Mouse (Mus musculus): ENCODE measurements at regions not wholly inside any gene's neighbourhood (a gene's known extent, or its start where the extent isn't known, plus 50 kb on each side); places are given as distances from the start of the nearest gene placed in this dataset.
"Not testable (repeated sequence)": the region's sequence is repeated elsewhere in the genome, so short reads cannot be mapped to it uniquely, and the experiment has no call there.

DNA sequence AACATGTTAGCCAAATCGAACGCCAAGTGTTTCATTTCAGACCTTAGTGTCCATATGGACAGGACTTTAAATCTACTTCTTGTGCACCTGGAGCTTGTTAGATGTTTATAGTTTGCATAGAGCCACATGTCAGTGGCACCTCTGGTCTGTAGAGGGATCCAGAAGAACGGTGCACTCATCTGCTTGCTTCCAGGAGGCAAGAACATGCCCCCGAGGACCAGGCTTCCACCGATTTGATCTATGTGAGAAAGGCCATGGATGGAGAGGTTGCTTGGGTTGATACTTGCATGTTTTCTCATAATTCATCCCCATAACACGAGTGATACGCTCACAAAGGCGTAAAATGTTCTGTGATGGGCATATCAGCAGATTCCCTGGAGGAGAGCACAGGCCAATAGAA lies 177.8 kb downstream of the Enc1 start:
- no peak for DNase-seq

DNA sequence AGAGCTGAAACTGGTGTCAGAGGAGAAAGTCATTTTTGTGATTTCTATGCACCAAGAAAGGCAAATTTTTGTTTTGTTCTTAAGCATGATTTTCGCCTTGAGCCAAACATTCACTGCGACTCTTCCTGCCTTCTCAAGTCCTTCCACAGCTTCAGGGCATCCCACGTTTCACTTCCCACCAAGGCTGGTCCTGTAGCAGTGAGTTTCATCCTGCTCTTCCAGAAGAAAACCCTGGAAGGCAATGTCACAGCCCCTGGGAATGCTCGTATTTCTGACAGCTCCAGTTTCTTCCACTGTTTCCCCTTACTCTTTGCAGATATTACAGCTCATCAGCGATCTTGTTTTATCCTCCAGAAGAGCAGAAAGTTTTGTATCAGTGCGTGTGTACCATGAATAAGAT lies 177.2 kb downstream of the Enc1 start:
- no peak for DNase-seq

DNA sequence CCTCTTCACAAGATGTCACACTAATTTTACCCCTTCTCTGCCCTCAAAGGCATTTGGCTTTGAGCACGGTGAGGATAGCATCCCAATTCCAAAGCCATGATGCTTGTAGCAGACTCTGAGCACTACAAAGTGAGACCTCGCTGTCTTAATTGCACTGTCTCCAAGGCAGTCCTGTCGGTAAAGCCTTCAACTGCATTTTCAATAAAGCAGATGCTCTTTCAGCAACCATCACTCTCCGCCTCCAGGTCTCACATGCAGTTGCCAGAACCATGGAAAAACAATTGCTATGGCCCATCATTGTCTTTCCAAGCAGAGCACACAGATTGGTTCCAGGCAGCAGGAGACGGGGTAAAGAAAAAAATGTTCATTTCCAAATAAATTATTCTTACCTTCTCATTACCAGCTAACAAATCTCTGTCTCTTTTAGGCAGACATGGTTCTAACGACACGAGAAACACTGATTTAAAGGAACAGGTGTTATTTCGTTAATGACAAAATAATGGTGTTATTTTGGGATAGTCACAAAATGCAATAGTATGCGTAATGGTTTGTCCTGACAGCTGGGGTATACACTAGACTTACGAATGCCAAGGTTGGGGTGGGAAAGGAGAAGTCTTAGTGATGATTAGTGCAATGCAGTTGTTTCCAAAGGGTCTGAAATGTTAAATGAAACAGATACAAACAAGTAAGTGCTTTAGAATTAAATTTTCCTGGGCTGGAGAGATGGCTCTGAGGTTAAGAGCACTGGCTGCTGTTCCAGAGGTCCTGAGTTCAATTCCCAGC lies 175.2 kb downstream of the Enc1 start:
- no peak for DNase-seq

DNA sequence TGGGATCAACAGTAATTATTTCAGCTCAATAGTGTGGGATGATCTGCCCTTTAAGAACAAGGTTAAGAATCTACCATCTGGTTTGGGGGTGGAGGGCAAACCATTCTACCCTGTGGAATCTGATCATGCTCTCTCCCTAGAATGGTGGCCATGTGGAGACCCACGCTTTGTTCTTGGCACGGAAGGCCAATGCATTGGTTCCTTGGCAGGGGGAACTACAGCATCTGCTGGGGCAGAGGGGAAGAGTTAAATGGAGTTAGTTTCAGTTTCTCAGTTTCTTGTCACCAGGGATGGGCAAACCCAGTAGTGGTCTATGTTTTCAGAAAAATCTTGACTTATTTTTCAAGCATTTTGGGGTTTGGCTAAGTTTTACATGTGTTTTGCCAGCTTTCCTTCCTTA lies 174.5 kb downstream of the Enc1 start:
- no peak for DNase-seq

DNA sequence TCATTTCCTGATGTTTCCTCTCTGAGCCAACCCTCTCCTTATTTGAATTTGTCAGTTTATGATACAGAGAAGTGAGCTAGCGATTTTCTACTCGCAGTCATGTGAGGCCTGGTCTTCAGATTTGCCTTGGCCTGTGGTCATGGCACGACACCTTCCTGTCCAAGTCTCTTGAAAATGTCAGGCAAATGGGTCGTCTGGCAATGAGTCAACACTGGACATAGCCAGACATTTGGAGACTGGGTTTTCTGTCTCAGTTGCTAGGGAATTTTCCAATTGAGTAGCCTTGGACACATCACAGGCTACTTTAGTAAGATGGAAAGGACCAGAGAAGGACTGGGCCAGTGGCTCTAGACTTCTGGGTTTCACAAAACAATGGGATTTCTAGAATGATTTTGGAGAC lies 171.2 kb downstream of the Enc1 start:
- DNase-seq = no peak

DNA sequence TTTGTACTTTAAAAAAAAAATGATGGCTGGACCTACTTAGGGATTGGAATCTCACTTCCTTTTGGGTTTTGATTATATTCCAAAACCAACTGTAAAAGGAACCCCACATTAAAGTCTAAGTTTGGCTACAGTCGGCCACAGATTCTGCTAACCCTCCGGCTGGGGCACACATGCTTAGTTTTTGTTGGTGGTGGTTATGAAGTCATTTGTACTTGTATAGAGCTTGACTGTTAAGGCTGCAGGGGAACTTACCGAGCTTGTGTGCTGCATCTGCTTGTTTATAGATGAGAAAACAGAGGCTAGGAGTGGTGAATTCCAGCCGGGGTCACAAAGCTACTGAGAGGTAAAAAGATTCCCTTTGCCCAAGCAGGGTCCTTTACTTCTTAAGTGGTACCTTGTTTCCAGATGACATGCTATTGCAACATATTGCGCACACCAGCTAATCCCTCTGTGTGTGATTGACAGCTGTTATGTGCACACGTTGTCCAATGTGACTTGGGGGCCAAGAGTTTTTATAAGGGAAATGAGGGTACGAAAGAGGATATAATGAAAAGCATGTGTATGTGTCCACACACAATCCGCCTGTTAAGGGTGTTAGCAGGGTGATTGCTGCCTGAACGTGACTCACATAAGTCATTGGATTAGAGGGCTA lies 169.8 kb downstream of the Enc1 start:
- DNase-seq = no peak

DNA sequence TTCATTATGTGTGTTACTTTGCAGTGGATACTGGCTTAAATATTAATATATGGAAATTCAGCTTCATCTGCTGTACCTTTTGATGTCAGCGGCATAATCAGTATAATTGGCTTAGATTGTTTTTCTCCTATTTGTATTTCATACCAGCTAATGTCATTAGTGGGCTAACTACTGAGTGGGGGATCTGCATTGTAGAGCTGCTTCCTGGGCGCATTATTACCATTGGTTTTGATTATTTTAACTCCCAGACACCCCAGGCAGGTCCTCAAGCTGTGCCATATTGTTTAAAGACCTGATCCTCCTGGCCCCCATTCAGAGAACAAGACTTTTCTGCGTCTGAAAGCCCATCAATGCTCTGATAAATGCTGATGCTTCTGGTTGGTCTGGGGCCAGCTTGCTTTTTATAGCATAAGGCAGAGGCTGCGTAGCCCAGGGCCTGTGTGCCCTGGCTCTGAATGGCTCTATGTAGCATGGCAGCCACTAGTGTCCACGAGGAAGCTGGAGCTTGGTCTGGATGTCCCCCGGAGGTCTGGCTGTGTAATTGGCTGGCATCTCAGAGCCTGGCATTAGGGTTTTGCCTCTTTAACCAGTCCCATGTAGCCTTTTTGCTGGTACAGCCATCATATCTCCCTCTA lies 169.1 kb downstream of the Enc1 start:
- no peak for DNase-seq

DNA sequence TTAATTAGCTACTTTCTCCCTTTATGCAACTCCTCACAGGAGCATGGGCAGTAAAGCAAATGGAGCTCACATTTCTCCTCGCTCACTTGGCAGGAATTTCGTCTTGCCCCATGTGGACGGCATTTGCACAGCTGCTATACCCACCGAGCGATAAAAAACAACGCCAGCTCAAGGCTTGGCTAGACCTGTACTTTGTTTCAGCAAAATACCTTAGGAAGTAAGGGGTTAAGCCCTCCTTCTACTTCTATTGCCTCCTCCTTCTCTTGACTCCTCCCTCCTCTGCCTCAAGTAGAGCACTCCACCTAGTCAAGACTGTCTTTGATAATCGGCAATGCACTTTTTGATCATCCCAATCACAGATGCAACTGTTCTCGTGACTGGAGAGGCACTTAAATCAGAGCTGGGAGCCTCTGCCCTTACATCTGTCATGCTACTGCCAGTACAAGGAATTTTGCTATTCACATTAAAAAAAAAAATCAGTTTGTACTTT lies 168.4 kb downstream of the Enc1 start:
- DNase-seq = no peak

DNA sequence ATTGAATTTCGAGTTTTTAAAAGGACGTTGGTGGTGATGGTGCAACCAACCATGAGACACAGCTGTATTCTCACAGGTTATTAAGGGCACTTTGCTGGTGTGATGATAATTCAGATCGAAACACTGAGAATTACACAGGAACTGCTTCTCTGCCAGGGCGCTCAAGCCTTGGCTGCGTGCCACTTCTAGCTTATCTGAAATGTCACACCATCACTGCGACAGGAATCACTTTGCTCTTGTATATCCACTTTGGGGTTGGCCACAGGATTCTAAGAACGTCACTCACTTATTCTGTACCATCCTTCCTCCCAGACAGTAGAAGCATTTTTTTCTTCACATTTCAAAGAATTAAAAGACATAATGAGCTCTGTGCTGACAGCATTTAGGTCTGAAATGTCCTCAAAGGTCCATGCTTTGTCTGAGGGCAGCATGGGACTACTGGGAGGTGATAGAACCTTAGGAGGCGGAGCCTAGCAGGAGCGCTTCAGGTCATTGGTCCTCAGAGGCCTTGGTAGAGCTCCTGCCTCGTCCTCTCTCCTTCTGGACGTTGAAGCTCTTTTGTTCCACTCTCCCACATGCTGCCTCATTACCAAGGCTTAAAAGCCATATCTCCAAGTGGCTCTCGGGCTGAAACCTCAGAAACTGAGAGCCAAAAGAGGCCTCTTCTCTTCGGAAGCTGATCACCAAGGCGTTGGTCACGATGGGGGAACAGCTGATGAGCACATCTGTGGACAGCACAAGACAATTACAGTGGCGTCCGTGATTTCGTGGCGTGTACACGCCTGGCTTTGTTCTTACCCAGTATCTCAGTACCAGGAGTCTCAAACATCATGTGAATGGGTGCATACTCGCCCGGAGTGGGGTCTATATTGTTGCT lies 167.7 kb downstream of the Enc1 start:
- no peak for DNase-seq

DNA sequence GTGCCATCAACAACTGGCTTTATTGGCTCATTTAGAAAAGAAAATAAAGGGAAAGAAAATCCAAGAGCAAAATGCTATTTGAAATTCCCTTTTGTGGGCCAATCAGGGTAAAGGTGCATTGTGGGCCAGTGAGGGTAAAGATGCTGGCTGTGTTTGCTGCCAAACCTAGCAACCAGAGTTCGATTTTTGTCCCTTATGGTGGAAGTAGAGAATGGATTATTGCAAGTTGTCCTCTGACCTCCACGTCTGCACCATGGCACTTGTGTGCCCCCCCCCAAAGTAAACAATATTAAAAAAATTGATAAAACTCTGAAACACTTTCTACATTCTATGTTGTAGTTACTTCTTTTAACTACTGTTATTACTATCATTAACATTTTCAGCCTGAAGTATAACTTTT lies 166.9 kb downstream of the Enc1 start:
- DNase-seq = no peak

DNA sequence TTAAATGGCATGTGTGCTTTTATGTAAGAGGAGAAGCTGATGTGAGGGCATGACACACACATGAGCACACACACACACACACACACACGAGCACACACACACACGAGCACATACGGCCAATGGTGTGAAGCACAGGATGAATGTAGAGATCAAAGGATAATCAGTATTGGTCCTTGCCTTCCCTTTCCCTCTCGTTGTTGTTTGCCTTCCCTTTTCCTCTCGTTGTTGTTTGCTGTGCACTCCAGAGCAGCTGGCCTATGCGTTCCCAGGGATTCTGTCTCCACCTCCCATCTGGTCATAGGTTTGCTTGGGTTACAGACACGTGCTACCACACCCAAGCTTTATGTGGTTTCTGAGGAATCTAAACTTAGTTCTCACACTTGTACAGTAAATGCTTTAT lies 165.8 kb downstream of the Enc1 start:
- DNase-seq = no peak

DNA sequence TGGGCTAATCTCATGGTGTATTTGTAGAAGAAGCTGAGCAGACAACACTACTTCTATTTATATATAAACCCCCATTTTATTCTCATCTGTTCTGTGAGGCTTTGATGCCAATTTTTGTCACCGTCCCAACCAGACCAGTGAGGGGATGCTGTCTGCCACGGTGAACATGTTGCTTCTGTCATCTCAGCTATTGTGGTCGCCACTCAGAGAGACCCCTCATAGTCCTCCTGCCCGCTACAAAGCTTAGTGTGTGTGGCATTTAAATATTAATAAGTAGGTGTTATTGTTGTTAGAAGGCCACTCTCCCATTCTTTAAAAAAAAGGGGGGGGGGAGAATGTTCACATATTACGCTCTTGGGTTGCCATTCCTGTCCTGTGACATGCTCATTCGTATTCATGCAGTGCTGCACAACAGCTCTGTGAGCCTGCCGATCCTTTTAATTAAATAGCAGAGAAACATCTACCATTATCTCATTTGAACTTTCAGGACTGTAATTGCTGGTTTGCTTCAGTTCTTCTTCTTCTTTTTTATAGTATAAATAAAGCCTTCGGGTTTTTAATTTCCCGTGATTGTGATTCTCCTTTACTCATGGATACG lies 161.4 kb downstream of the Enc1 start:
- DNase-seq = no peak

DNA sequence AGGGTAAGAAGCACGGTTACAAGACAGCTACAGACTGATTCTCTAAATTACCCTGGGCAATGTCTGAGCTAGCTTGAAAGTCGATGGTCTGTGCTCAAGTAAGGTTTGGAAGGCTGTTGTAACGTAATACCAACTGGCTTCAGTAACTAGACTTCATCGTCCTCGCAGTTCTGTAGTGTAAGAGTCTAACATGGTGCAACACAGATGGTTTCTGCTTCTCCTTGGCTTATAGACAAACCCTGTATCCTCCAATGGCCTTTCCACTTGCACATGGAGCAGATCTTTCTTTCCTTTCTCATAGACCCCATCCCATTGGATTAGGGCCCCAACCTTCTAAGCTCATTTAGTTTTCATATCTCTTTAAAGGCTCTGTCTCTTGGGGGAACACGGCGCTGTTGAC lies 160.7 kb downstream of the Enc1 start:
- DNase-seq = no peak

DNA sequence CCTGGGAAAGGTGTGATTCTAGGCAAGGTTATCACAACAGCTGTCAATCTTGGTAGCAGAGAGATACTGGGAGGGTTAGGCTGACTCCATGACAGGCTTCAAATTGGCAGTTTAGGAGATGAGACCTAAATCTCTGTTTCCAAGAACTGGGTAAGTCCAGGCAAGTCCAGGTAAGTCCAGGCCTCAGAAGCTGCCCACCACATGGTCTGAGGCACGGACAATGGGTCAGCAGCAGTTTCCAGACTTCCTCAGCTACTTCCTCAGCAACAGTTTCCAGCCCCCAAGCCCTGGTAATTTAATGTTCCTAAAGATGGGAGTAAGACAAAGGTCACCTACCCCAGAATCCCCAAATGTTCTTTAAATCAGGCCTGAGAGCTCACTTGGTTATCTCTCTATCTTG lies 157.1 kb downstream of the Enc1 start:
- no peak for DNase-seq

DNA sequence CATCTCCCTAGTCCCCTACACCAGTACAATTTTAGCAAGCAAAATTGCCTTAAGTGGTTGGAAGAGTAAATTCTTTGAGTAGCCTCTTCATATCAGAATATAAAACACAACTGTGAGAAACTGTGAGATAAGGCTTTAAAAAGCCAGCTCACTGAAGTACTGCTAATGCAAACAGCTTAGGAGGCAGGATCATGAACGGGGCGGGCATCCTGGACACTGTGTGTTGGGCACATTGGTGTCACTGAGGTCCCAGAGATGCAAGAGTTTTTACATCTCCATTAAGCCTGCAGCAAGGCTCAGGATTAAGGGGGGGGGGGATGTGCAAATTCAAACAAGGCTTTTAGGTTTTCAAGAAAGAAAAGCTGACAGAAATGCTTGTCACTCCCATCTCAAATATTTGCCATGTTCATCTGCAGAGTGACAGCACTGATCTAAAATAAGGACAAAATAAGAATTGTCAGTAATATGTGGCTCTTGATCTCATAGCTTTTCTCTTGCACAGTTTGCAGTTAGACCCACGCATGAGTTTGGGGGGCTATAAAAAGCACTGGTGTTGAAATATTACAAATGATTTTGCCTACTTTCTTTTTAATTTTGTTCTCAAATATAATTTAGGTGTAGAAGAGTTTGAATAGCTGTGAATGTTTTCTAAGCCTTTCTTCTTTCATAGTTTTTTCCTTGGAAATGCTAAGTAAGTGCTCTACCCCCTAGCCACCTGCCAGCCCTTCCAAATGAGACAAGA lies 156.2 kb downstream of the Enc1 start:
- DNase-seq = peak; percentile 43

DNA sequence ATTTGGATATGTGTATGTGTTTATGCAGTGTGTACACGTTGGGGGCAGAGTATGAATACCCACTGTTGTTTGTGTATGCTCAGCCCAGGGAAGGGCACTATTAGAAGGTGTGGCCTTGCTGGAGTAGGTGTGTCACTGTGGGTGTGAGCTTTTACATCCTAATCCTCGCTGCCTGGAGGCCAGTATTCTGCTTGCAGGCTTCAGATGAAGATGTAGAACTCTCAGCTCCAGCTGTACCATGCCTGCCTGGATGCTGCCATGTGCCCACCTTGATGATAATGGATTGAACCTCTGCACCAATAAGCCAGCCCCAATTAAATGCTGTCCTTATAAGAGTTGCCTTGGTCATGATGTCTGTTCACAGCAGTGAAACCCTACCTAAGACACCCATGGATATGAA lies 155.4 kb downstream of the Enc1 start:
- DNase-seq = not testable (repeated sequence)

DNA sequence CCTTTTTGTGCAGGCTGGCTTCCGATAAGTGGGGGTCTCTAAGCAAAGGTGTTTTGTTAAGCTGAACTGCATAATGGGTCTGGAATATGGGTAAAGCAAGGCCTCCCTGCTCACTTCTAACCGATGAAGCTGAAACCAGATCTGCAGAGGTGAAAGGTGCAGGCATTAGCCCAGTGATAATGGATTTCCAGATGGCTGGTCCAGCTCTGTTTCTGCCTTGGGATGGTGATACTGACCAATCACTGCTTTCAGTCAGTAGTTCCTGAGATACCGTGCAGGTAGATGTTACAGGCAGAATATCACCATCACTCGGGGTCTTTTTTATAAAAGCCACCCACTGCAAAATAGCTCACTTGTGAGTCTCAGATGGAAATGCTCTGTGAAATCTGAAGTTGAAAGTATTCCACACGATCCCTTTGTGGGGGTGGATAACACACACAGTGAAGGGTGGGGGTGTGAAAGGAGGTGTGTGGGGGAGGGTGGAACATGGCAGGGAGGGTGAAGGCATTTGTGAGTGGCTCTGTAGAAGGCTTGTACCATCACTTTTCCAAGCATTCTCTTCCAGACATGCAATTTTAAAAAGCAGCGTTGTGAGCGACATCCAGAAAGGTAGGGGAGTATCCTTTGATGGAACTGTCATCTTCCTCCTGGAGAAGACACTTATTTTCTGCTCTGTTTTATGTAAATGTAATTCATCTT lies 154.0 kb downstream of the Enc1 start:
- peak; percentile 49 for DNase-seq

DNA sequence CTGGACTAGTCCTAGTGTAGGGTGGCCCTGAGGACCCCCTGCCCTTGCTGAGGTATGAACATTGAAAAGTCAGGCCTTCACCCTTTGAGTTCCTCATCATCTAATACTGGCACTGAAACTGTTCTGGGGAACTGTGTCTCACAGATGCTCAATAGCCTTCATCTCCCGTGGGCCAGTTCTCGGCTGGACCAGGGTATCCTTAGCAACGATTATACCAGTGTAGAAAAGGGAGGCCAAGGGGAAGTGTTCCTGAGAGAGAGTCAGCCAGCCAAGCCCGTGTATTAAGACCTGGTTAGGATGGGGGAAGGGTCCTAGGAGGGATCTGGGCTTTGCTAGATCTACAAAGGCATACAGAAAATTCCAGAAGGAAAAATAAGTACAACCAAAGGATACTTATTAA lies 153.2 kb downstream of the Enc1 start:
- DNase-seq = no peak

DNA sequence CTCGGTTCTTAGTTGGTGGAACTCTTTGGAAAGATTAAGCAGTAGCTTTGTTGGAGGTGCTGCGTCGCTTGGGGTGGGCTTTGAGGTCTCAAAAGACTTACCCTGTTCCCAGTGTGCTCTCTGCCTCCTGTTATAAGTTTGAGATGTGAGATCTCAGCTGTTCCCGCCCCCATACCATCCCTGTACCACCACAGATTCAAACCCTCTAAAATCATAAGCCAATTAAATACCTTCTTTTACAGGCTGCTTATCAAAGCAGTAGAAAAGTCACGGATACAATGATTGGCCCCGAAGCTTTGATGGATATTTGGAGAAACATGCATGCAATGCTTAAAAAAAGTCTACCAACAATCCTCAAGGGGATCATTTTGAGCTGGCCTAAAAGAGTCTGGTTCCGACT lies 152.6 kb downstream of the Enc1 start:
- no peak for DNase-seq

DNA sequence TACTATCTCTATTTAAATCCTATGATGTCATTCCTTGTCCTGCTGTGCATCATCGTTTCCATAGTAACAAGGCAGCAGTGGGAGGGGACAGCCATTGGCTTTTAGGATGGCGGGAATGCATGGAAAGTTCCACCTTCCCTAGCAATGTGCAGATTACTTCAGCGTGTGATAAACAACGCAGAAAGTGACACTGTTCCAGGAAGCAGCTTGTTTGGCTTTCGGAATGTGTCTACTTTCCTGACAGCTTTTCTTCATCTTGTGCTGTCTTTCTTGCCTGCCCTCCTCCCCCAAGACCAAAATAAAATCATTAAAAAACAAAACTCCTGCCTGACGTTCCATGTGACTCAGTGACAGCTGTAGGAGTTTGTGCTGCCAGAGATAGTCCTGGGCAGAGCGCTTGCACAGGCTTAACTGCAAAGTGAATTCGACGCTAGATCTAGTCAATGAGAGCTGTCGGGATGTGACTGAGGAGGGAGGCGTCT lies 149.6 kb downstream of the Enc1 start:
- peak; percentile 82 for DNase-seq

DNA sequence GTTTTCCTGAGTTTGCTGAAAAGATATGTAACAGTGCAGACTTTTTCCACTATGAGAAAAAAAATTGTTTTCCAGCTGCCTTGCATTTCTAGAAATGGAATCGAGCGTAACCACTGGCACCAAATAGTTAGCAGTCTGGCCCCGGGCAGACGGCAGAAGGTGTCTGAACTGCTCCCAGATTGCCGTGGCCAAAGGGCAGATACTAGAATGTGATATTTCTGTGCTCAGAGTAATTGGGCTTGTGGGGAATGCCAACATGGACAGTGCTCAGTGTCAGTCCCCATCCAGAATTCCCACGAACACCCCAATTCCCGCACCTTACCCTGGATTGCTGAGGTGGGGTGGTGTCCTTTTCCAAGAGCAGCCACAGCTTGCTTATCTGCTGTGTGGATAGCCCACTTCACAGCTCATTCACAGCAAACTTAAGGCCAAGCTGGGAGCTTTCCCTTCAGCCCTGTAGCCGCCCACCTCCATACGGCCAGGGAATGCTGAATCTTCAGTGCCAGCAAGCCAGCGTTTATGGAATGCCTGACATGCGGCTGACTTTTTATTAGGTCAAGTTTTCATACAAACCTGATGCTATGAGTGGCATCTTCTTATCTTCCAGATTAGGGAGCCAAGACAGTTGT lies 148.1 kb downstream of the Enc1 start:
- DNase-seq = peak; percentile 52

Data from right cerebral cortex, adult 18-20 months (tissue).